Mouse (Mus musculus) liver, embryonic 15.5 days (tissue): Measurements from ENCODE around the gene Aspg. TPM values are rescaled to one million over a fixed set of nuclear protein-coding genes. Genes with fewer than 3 reads are reported as not detected.

ENCODE experiments used
- ATAC-seq: fragments of 200-750 bp; cut with Nextera tagmentation; 2 replicates; pipeline ENCODE4 v1.8.0; 2017; ENCODE audit warnings: moderate number of reproducible peaks, mild to moderate bottlenecking, moderate library complexity; ENCODE audit not compliant: insufficient read depth
- H3K27ac ChIP-seq: fragments of 300-500 bp; sonication (generic); replicated peaks from 2 replicates; pipeline ENCODE4 v1.5.1; 2015; ENCODE audit warnings: mild to moderate bottlenecking, inconsistent platforms
- H3K27me3 ChIP-seq: fragments of 300-500 bp; sonication (generic); 2 replicates; pipeline ENCODE4 v1.6.1; 2015; ENCODE audit warnings: mild to moderate bottlenecking, inconsistent platforms
- H3K36me3 ChIP-seq: fragments of 300-500 bp; sonication (generic); replicated peaks from 2 replicates; pipeline ENCODE4 v1.6.1; 2015; ENCODE audit warnings: moderate library complexity, mild to moderate bottlenecking, inconsistent platforms
- H3K4me1 ChIP-seq: fragments of 300-500 bp; sonication (generic); replicated peaks from 2 replicates; pipeline ENCODE4 v1.6.1; 2015; ENCODE audit warnings: inconsistent platforms
- H3K4me2 ChIP-seq: fragments of 300-500 bp; sonication (generic); 2 replicates; pipeline ENCODE4 v1.6.1; 2015; ENCODE audit warnings: moderate library complexity, mild to moderate bottlenecking, inconsistent platforms
- H3K4me3 ChIP-seq: fragments of 300-500 bp; sonication (generic); replicated peaks from 2 replicates; pipeline ENCODE4 v1.5.1; 2015; ENCODE audit warnings: mild to moderate bottlenecking, inconsistent platforms
- H3K9ac ChIP-seq: fragments of 300-500 bp; sonication (generic); 2 replicates; pipeline ENCODE4 v1.6.1; 2015; ENCODE audit warnings: moderate library complexity, mild to moderate bottlenecking, inconsistent platforms
- H3K9me3 ChIP-seq: fragments of 300-500 bp; sonication (generic); replicated peaks from 2 replicates; pipeline ENCODE4 v1.6.1; 2016; ENCODE audit warnings: inconsistent platforms
- WGBS: fragments of 180-500 bp; shearing (Covaris S2); methylation state at CpG from one replicate; pipeline ENCODE4 v1.1.7; 2015; ENCODE audit warnings: mixed read lengths; ENCODE audit not compliant: insufficient replicate concordance; 5-methylcytosine and 5-hydroxymethylcytosine counted together
- polyA plus RNA-seq: library from polyadenylated mRNA; unstranded; fragments of >200 nt; fragmentation: Nextera tagmentation; extraction: Ambion mirVana; gene quantifications from 2 replicates; pipeline ENCODE4 v1.2.1, GENCODE M21; 2015

Aspg gene
- 0.28 and 0.36 TPM in 2 replicates for polyA plus RNA-seq

- WGBS, result 5% methylated on average over 14 of the region's 14 CpGs
- Histone ChIP-seq H3K27me3 (peaks cover 23% of the 10 kb centered on the region), H3K4me2 (peak within 1 kb of the TSS; percentile 18; the same call in 1 of the 2 replicates), H3K27ac (no peak within 1 kb of the TSS), H3K36me3 (no peaks in the 10 kb centered on the region), H3K4me3 (no peak within 1 kb of the TSS), H3K4me1 (0 out of 2 replicates have a peak, but pooled peaks cover 8% of the 10 kb centered on the region), H3K9me3 (no peaks in the 10 kb centered on the region), H3K9ac (no peak within 1 kb of the TSS)
- no peak for ATAC-seq
Measured at GRCm38 (mm10) chr12:112106541-112106971, at the start of gene Aspg. Gene Aspg (plus strand): TSS chr12:112106679.

GRCm38 (mm10) chr12:112077651-112078050 is 28.8 kb upstream of the Aspg start:
- Histone ChIP-seq H3K27me3 (no peaks in the 10 kb centered on the region), H3K4me3 (no peak overlapping the region), H3K9me3 (no peaks in the 10 kb centered on the region), H3K9ac (no peak overlapping the region), H3K36me3 (no peaks in the 10 kb centered on the region), H3K4me2 (no peak overlapping the region), H3K27ac (no peak overlapping the region), H3K4me1 (no peaks in the 10 kb centered on the region)
- 0 out of 2 replicates have a peak, but pooled peaks have one; percentile 18 for ATAC-seq
- 4% methylated on average over 6 of the region's 6 CpGs for WGBS

GRCm38 (mm10) chr12:112079911-112080310 is 26.6 kb upstream of the Aspg start:
- no peaks in the 10 kb centered on the region for H3K4me1 ChIP-seq
- WGBS, result 45% methylated on average over 8 of the region's 8 CpGs

GRCm38 (mm10) chr12:112080911-112081310 is 25.6 kb upstream of the Aspg start:
- no peak for ATAC-seq
- H3K4me1 ChIP-seq, result no peaks in the 10 kb centered on the region
- H3K4me3 ChIP-seq, result no peak overlapping the region
- no peak overlapping the region for H3K4me2 ChIP-seq
- H3K9ac ChIP-seq, result no peak overlapping the region
- H3K27ac ChIP-seq, result no peak overlapping the region
- no peaks in the 10 kb centered on the region for H3K9me3 ChIP-seq
- H3K36me3 ChIP-seq, result no peaks in the 10 kb centered on the region
- WGBS, result 66% methylated on average over 4 of the region's 4 CpGs
- no peaks in the 10 kb centered on the region for H3K27me3 ChIP-seq

More at GRCm38 (mm10) chr12:112079911-112080310, 26.6 kb upstream of the Aspg start:
- no peak overlapping the region for H3K4me2 ChIP-seq
- no peaks in the 10 kb centered on the region for H3K36me3 ChIP-seq
- H3K9ac ChIP-seq, result no peak overlapping the region
- no peak overlapping the region for H3K4me3 ChIP-seq
- H3K27me3 ChIP-seq, result no peaks in the 10 kb centered on the region
- no peak for ATAC-seq
- no peak overlapping the region for H3K27ac ChIP-seq
- H3K9me3 ChIP-seq, result no peaks in the 10 kb centered on the region

GRCm38 (mm10) chr12:112082241-112082640 is 24.2 kb upstream of the Aspg start:
- no peak overlapping the region for H3K4me2 ChIP-seq
- H3K9ac ChIP-seq, result no peak overlapping the region
- no peak overlapping the region for H3K27ac ChIP-seq
- H3K36me3 ChIP-seq, result no peaks in the 10 kb centered on the region
- H3K9me3 ChIP-seq, result no peaks in the 10 kb centered on the region
- no peaks in the 10 kb centered on the region for H3K27me3 ChIP-seq
- H3K4me1 ChIP-seq, result no peaks in the 10 kb centered on the region
- ATAC-seq, result no peak
- 45% methylated on average over 1 of the region's 1 CpGs for WGBS
- no peak overlapping the region for H3K4me3 ChIP-seq

GRCm38 (mm10) chr12:112086250-112086649 is 20.2 kb upstream of the Aspg start:
- Histone ChIP-seq H3K4me2 (no peak overlapping the region), H3K9ac (no peak overlapping the region), H3K9me3 (no peaks in the 10 kb centered on the region), H3K4me1 (no peaks in the 10 kb centered on the region), H3K27ac (no peak overlapping the region), H3K27me3 (peaks cover 5% of the 10 kb centered on the region), H3K36me3 (no peaks in the 10 kb centered on the region), H3K4me3 (no peak overlapping the region)
- no peak for ATAC-seq
- whole genome bisulfite sequencing, result 67% methylated on average over 3 of the region's 3 CpGs

GRCm38 (mm10) chr12:112086726-112087125 is 19.8 kb upstream of the Aspg start:
- no peak for ATAC-seq
- peaks cover 10% of the 10 kb centered on the region for H3K27me3 ChIP-seq

GRCm38 (mm10) chr12:112088609-112089324 is 17.7 kb upstream of the Aspg start:
- no peak overlapping the region for H3K9ac ChIP-seq
- ATAC-seq, result no peak
- H3K9me3 ChIP-seq, result no peaks in the 10 kb centered on the region
- H3K4me1 ChIP-seq, result no peaks in the 10 kb centered on the region
- 49% methylated on average over 12 of the region's 12 CpGs for WGBS
- peaks cover 10% of the 10 kb centered on the region for H3K27me3 ChIP-seq
- no peak overlapping the region for H3K27ac ChIP-seq
- no peaks in the 10 kb centered on the region for H3K36me3 ChIP-seq
- H3K4me2 ChIP-seq, result no peak overlapping the region
- no peak overlapping the region for H3K4me3 ChIP-seq

More at GRCm38 (mm10) chr12:112086726-112087125, 19.8 kb upstream of the Aspg start:
- Histone ChIP-seq H3K4me2 (no peak overlapping the region), H3K4me3 (no peak overlapping the region), H3K36me3 (no peaks in the 10 kb centered on the region), H3K9ac (no peak overlapping the region), H3K4me1 (no peaks in the 10 kb centered on the region), H3K9me3 (no peaks in the 10 kb centered on the region), H3K27ac (no peak overlapping the region)
- WGBS, result 60% methylated on average over 6 of the region's 6 CpGs

- ATAC-seq, result no peak
- WGBS, result 6% methylated on average over 12 of the region's 12 CpGs
- no peaks in the 10 kb centered on the region for H3K36me3 ChIP-seq
- H3K27me3 ChIP-seq, result peaks cover 10% of the 10 kb centered on the region
- no peak overlapping the region for H3K4me3 ChIP-seq
- H3K9me3 ChIP-seq, result no peaks in the 10 kb centered on the region
- no peak overlapping the region for H3K27ac ChIP-seq
- no peak overlapping the region for H3K9ac ChIP-seq
- H3K4me2 ChIP-seq, result no peak overlapping the region
- H3K4me1 ChIP-seq, result no peaks in the 10 kb centered on the region
Measured at GRCm38 (mm10) chr12:112091054-112091453, 15.4 kb upstream of the Aspg start.

- Histone ChIP-seq H3K4me2 (no peak overlapping the region), H3K4me3 (no peak overlapping the region), H3K27ac (no peak overlapping the region), H3K4me1 (no peaks in the 10 kb centered on the region), H3K27me3 (peaks cover 10% of the 10 kb centered on the region), H3K9ac (no peak overlapping the region), H3K36me3 (no peaks in the 10 kb centered on the region), H3K9me3 (no peaks in the 10 kb centered on the region)
- 54% methylated on average over 8 of the region's 8 CpGs for WGBS
- ATAC-seq, result no peak
Measured at GRCm38 (mm10) chr12:112094261-112094880, 12.1 kb upstream of the Aspg start.

GRCm38 (mm10) chr12:112096051-112096732 is 10.3 kb upstream of the Aspg start:
- peaks cover 5% of the 10 kb centered on the region; the same call in 1 of the 2 replicates for H3K27me3 ChIP-seq
- ATAC-seq, result peak; percentile 18; the same call in 1 of the 2 replicates
- no peak overlapping the region for H3K4me2 ChIP-seq
- no peaks in the 10 kb centered on the region for H3K4me1 ChIP-seq
- no peak overlapping the region for H3K4me3 ChIP-seq
- H3K9ac ChIP-seq, result no peak overlapping the region
- H3K27ac ChIP-seq, result no peak overlapping the region
- H3K36me3 ChIP-seq, result no peaks in the 10 kb centered on the region
- H3K9me3 ChIP-seq, result no peaks in the 10 kb centered on the region
- WGBS, result 50% methylated on average over 13 of the region's 13 CpGs
